Mouse (Mus musculus): Measurements from ENCODE around the gene Uaca. TPM values are rescaled to one million over a fixed set of nuclear protein-coding genes. Genes with fewer than 3 reads are reported as not detected.

Gene Uaca
- polyA plus RNA-seq, 1 experiment from 2014 or later, result 26.2 TPM

Other genes with a start within 250 kb of the Uaca start
- 18.7 and 21.2 TPM in 2 replicates for gene Lrrc49, start 106.4 kb upstream of the Uaca start, polyA plus RNA-seq (2014; fragmentation: Nextera tagmentation; extraction: Ambion mirVana)
- 2.2 and 2.7 TPM in 2 replicates for gene Larp6, start 81.6 kb upstream of the Uaca start, polyA plus RNA-seq (2014; fragmentation: Nextera tagmentation; extraction: Ambion mirVana)